Mouse (Mus musculus) Patski (cell line): ENCODE measurements around the gene Pdcl. TPM values are rescaled to one million over a fixed set of nuclear protein-coding genes. Genes with fewer than 3 reads are reported as not detected.

Experiments used
- ATAC-seq: fragments of 100-300 bp; one replicate; pipeline ENCODE4 v1.8.0; 2021
- CTCF ChIA-PET: fragments of 350-600 bp; sonication (Branson Sonifier 250); formaldehyde crosslinking; loops from one replicate; lab custom pipeline; 2022; ENCODE audit warnings: inconsistent platforms; lab: Charles Lee
- POLR2A ChIA-PET: fragments of 350-600 bp; sonication (Branson Sonifier 250); formaldehyde crosslinking; loops from one replicate; lab custom pipeline; 2022; ENCODE audit warnings: antibody characterized with exemption, inconsistent platforms; lab: Charles Lee
- DNase-seq: peaks from one replicate; pipeline ENCODE4 v3.0.0-alpha.2; 2011; ENCODE audit warnings: low read depth, low spot score
- H3K27me3 ChIP-seq: fragments of 371-371 bp; one replicate; pipeline ENCODE4 v1.5.1; 2021
- CTCF ChIP-seq: fragments of 100-300 bp; IDR thresholded peaks from one replicate; pipeline ENCODE4 v1.5.1; 2021
- in situ Hi-C: fragments of 300-500 bp; cut with MboI; formaldehyde crosslinking; loops from 3 replicates; pipeline ENCODE4 v1.11.1; 2018; ENCODE audit warnings: low pct_unique_long_range_greater_than_20kb, mixed read lengths
- polyA plus RNA-seq: library from polyadenylated mRNA; unstranded; gene quantifications from one replicate; pipeline ENCODE4 v1.2.3, GENCODE M21; 2021

Gene Pdcl
- polyA plus RNA-seq, result 40.6 TPM

- in situ Hi-C loops, result no loop called here
- DNase-seq (peak; percentile 66), ATAC-seq (peak; percentile 99)
- ChIA-PET POLR2A (no interaction called here), CTCF (interaction anchor here (1.3 to 1.8 kb wide), 2 partner anchors 12 to 16 kb away, joined by 3 to 5 read pairs; no protein-coding TSS in a partner anchor)
- TF ChIP-seq CTCF, result no peak
- no peaks in the 10 kb centered on the region for H3K27me3 ChIP-seq
Measured at GRCm38 (mm10) chr2:37358633-37359540, at the start of gene Pdcl. Gene Pdcl (minus strand): TSS chr2:37359332.

GRCm38 (mm10) chr2:37395539-37395938 is 36.4 kb upstream of the Pdcl start:
- no peak for TF ChIP-seq CTCF
- DNase-seq (no peak), ATAC-seq (no peak)
- ChIA-PET CTCF (interaction anchor here (1.8 kb wide), 1 partner anchor 14 kb away, joined by 3 read pairs; no protein-coding TSS in a partner anchor), POLR2A (no interaction called here)
- no peaks in the 10 kb centered on the region for H3K27me3 ChIP-seq
- in situ Hi-C loops, result loop anchor here (25.0 kb wide), 1 partner anchor 1642 kb away; no protein-coding TSS in a partner anchor

- TF ChIP-seq CTCF, result no peak
- H3K27me3 ChIP-seq, result no peaks in the 10 kb centered on the region
- ChIA-PET CTCF (no interaction called here), POLR2A (no interaction called here)
- DNase-seq, result no peak
- in situ Hi-C loops, result loop anchor here (25.0 kb wide), 1 partner anchor 1654 kb away; no protein-coding TSS in a partner anchor
- no peak for ATAC-seq
Measured at GRCm38 (mm10) chr2:37382921-37383320, 23.8 kb upstream of the Pdcl start.

GRCm38 (mm10) chr2:37380189-37380588 is 21.1 kb upstream of the Pdcl start:
- ChIA-PET POLR2A (no interaction called here), CTCF (no interaction called here)
- ATAC-seq (peak; percentile 17), DNase-seq (no peak)
- in situ Hi-C loops, result loop anchor here (25.0 kb wide), 1 partner anchor 1657 kb away; no protein-coding TSS in a partner anchor
- H3K27me3 ChIP-seq, result no peaks in the 10 kb centered on the region
- peak; percentile 69 for TF ChIP-seq CTCF

GRCm38 (mm10) chr2:37376018-37376417 is 16.9 kb upstream of the Pdcl start:
- no peak for TF ChIP-seq CTCF
- ChIA-PET CTCF (no interaction called here), POLR2A (no interaction called here)
- peak; percentile 34 for DNase-seq
- H3K27me3 ChIP-seq, result no peaks in the 10 kb centered on the region
- peak; percentile 74 for ATAC-seq
- in situ Hi-C loops, result loop anchor here (25.0 kb wide), 1 partner anchor 1661 kb away; no protein-coding TSS in a partner anchor

GRCm38 (mm10) chr2:37370651-37371050 is 11.5 kb upstream of the Pdcl start:
- no peak for TF ChIP-seq CTCF
- CTCF ChIA-PET, result interaction anchor here (1.3 kb wide), 1 partner anchor 12 kb away, joined by 3 read pairs; the partner anchor contains the start of gene Pdcl
- DNase-seq (no peak), ATAC-seq (no peak)
- H3K27me3 ChIP-seq, result no peaks in the 10 kb centered on the region
- in situ Hi-C loops, result no loop called here
- POLR2A ChIA-PET, result no interaction called here

- ChIA-PET POLR2A (interaction anchor here (0.6 kb wide), 1 partner anchor 16 kb away, joined by 3 read pairs; no protein-coding TSS in a partner anchor), CTCF (interaction anchor here (1.8 kb wide), 1 partner anchor 15 kb away, joined by 5 read pairs; no protein-coding TSS in a partner anchor)
- TF ChIP-seq CTCF, result no peak
- DNase-seq (no peak), ATAC-seq (no peak)
- in situ Hi-C loops, result no loop called here
- H3K27me3 ChIP-seq, result no peaks in the 10 kb centered on the region
Measured at GRCm38 (mm10) chr2:37359908-37360307, 776 bp upstream of the Pdcl start.

- ChIA-PET POLR2A (no interaction called here), CTCF (interaction anchor here (1.1 kb wide), 1 partner anchor 416 kb away, joined by 3 read pairs; no protein-coding TSS in a partner anchor)
- H3K27me3 ChIP-seq, result no peaks in the 10 kb centered on the region
- in situ Hi-C loops, result no loop called here
- TF ChIP-seq CTCF, result no peak
- ATAC-seq, result no peak
- DNase-seq, result no peak
Measured at GRCm38 (mm10) chr2:37355571-37355970, 3.6 kb downstream of the Pdcl start.

GRCm38 (mm10) chr2:37351671-37352070 is 7.5 kb downstream of the Pdcl start:
- ATAC-seq (no peak), DNase-seq (no peak)
- no peak for TF ChIP-seq CTCF
- ChIA-PET CTCF (no interaction called here), POLR2A (no interaction called here)
- no peaks in the 10 kb centered on the region for H3K27me3 ChIP-seq
- in situ Hi-C loops, result no loop called here

- DNase-seq (no peak), ATAC-seq (peak; percentile 92)
- H3K27me3 ChIP-seq, result peaks cover 1% of the 10 kb centered on the region
- peak; percentile 83 for TF ChIP-seq CTCF
- CTCF ChIA-PET, result interaction anchor here (1.3 to 1.5 kb wide), 2 partner anchors 10 to 11 kb away, joined by 3 to 4 read pairs; no protein-coding TSS in a partner anchor
- POLR2A ChIA-PET, result no interaction called here
- in situ Hi-C loops, result loop anchor here (10.0 kb wide), 1 partner anchor 1334 kb away; no protein-coding TSS in a partner anchor
Measured at GRCm38 (mm10) chr2:37338497-37339187, 20.5 kb downstream of the Pdcl start.
